Mouse (Mus musculus) large intestine, adult 2 months (tissue): ENCODE measurements around the gene Ivns1abp. TPM values are rescaled to one million over a fixed set of nuclear protein-coding genes. Genes with fewer than 3 reads are reported as not detected.
"Not testable (repeated sequence)": the region's sequence is repeated elsewhere in the genome, so short reads cannot be mapped to it uniquely, and the experiment has no call there.

ENCODE experiments used
- DNase-seq: peaks from one replicate; pipeline ENCODE4 v3.0.0-alpha.2; 2012; ENCODE audit warnings: low read depth, low spot score
- WGBS: fragments of 180-500 bp; shearing (Covaris S2); methylation state at CpG from one replicate; pipeline ENCODE4 v1.1.7; 2018; 5-methylcytosine and 5-hydroxymethylcytosine counted together
- polyA plus RNA-seq: library from polyadenylated mRNA; depleted of rRNA; stranded (reverse); fragments of >200 nt; gene quantifications from 2 replicates; pipeline ENCODE4 v1.2.3, GENCODE M21; 2012; rRNA removed

Ivns1abp gene
- 66.2 and 106 TPM in 2 replicates for polyA plus RNA-seq

GRCm38 (mm10) chr1:151344283-151345108 is at the start of gene Ivns1abp:
Gene Ivns1abp (plus strand): TSS chr1:151344477.
- peak; percentile 90 for DNase-seq
- under 1% methylated on average over 104 of the region's 104 CpGs for WGBS

DNA sequence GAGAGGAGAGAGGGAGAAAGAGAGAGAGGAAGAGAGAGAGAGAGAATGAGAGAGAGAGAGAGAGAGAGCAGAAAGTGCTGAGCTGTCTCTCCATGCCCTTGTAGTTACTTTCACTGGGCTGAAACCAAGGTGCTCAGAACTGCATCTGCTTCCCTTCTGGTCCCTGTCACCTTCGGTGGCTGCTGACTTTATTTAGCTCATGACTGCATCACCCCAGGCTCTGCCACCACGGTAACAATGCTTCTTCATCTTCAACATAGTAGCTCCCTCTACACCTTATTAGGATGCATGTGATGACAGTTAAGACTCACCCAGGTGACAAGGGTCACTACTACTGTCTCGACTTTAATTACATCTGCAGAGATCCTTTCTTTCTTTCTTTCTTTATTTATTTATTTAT is 48.8 kb upstream of the Ivns1abp start:
- WGBS: 42% methylated on average over 3 of the region's 3 CpGs

GRCm38 (mm10) chr1:151296621-151297020 is 47.7 kb upstream of the Ivns1abp start:
- WGBS: 26% methylated on average over 1 of the region's 1 CpGs
- DNase-seq: peak; percentile 72

More for the DNA sequence above, 48.8 kb upstream of the Ivns1abp start:
- DNase-seq: no peak

GRCm38 (mm10) chr1:151297025-151297424 is 47.3 kb upstream of the Ivns1abp start:
- DNase-seq: no peak
- WGBS: 28% methylated on average over 6 of the region's 6 CpGs

DNA sequence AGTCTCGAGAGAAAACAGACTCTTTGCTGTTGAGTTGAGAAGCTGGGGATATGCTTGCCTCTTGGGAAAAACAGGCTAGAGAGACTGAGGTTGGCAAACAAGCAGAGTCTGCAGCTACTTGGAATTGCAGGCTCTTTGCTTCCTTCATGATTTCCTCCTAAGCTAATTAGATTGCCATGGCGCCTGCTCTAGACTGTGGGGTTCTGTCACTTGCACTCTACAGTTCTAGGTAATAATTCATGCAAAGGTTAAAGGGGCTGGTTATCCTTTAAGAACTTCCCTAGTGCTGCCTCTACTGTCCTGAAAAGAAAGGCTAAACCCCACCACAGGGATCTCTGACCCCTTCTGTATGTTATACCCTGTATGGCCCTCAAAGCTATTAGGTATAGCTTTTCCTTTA is 46.7 kb upstream of the Ivns1abp start:
- WGBS: 63% methylated on average over 2 of the region's 2 CpGs

GRCm38 (mm10) chr1:151301456-151301855 is 42.8 kb upstream of the Ivns1abp start:
- WGBS: 75% methylated on average over 6 of the region's 6 CpGs
- DNase-seq: no peak

More for the DNA sequence above, 46.7 kb upstream of the Ivns1abp start:
- DNase-seq: no peak

DNA sequence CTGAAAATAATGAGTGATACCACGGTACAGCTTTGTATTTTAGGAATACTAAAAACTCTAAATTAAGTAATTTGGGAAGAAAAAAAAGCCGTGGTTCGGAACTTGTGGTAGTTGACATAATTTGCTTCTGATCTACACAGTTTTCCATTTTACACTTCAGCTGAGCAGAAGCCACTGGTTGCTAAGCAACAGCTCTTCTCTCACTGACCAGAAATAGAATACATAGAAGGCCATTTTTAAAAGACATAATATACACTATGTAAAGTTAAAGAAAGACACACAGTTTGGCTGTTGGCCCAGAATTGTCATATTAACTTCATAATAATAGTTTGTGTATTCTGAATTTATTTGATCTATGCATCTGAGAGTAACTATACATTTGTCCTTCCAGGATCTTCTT is 42.4 kb upstream of the Ivns1abp start:
- DNase-seq: no peak
- 70% methylated on average over 3 of the region's 3 CpGs for WGBS

GRCm38 (mm10) chr1:151303265-151303664 is 41.0 kb upstream of the Ivns1abp start:
- no peak for DNase-seq

DNA sequence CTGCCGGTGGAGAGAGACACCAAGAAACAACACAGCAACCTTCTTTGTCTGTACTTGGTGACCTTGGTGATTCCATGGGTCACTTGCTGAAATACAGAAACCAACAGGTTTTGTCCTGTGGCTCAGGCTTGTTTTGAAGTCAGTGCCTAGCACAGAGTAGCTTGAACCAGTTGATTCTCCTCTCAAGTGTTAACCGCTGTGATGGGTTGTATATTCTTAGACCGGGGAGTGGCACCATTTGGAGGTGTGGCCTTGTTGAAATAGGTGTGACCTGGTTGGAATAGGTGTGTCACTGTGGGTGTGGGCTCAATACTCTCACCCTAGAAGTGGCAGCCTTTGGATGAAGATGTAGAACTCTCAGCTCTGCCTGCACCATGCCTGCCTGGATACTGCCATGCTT is 39.3 kb upstream of the Ivns1abp start:
- 49% methylated on average over 3 of the region's 3 CpGs for WGBS
- DNase-seq: not testable (repeated sequence)

- 22% methylated on average over 2 of the region's 2 CpGs for WGBS
- DNase-seq: no peak
Measured at GRCm38 (mm10) chr1:151307059-151307458, 37.2 kb upstream of the Ivns1abp start.

GRCm38 (mm10) chr1:151307821-151308220 is 36.5 kb upstream of the Ivns1abp start:
- DNase-seq: no peak
- 38% methylated on average over 3 of the region's 3 CpGs for WGBS

DNA sequence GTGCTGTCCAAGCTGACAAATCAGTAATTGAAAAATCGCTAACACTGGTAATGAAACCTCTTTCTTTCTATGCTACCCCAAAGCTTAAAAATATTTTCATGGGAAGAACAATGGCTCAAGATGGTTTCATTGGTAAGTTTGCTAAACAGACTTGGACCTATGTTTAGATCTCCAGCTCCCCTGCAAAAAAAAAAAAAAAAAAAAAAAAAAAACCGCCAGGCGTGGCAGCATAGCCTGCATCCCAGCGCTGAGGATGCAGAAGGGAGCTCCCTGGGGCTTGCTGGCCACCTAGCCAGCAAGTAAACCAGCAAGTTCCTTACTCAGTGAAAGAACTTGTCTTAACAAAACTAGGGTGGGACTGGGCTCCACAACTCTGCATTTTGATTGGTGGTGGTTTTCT is 35.8 kb upstream of the Ivns1abp start:
- no peak for DNase-seq
- WGBS: 75% methylated on average over 4 of the region's 4 CpGs

DNA sequence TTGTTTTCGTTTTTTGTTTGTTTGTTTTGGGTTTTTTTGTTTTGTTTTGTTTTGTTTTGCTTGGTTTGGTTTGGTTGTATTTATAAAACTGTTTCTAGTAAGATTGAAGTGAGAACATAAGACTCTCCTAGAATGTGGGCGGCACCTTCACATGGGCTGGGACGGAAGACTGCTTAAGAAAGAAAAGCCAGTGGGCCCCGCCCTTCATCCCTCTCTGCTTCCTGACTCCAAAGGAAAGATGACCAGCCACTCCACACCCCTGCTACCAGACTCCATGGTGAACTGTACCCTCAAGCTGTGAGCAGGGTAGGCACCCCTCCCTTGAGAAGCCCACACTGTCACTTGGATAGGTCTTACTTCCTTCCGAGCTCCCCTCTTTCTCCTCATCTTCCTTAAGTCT is 33.8 kb upstream of the Ivns1abp start:
- no peak for DNase-seq
- WGBS: 72% methylated on average over 5 of the region's 5 CpGs

- no peak for DNase-seq
- 94% methylated on average over 11 of the region's 11 CpGs for WGBS
Measured at GRCm38 (mm10) chr1:151311379-151311778, 32.9 kb upstream of the Ivns1abp start.

GRCm38 (mm10) chr1:151319267-151319666 is 25.0 kb upstream of the Ivns1abp start:
- DNase-seq: no peak
- 74% methylated on average over 7 of the region's 7 CpGs for WGBS

DNA sequence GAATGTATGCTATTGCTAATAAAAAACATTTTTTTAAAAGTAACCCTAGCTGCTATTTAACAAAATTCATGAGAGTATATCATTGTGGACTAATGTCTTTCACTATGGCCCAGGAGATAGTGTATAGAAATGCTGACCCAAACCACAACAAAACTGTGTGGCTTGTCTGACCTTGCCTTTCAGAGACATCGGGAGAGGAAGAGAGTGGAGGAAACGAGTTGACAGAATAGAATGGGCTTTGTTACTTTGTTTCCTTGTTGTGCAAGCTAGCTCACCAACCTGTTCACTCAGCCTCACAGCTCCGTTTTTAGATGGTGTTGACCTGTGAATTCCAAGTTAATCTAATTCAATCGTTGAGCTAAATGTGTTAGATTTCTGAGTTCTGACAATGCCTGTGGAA is 23.9 kb upstream of the Ivns1abp start:
- 41% methylated on average over 4 of the region's 4 CpGs for WGBS

GRCm38 (mm10) chr1:151325328-151325727 is 18.9 kb upstream of the Ivns1abp start:
- DNase-seq: no peak
- 32% methylated on average over 1 of the region's 1 CpGs for WGBS

More for the DNA sequence above, 23.9 kb upstream of the Ivns1abp start:
- DNase-seq: no peak

DNA sequence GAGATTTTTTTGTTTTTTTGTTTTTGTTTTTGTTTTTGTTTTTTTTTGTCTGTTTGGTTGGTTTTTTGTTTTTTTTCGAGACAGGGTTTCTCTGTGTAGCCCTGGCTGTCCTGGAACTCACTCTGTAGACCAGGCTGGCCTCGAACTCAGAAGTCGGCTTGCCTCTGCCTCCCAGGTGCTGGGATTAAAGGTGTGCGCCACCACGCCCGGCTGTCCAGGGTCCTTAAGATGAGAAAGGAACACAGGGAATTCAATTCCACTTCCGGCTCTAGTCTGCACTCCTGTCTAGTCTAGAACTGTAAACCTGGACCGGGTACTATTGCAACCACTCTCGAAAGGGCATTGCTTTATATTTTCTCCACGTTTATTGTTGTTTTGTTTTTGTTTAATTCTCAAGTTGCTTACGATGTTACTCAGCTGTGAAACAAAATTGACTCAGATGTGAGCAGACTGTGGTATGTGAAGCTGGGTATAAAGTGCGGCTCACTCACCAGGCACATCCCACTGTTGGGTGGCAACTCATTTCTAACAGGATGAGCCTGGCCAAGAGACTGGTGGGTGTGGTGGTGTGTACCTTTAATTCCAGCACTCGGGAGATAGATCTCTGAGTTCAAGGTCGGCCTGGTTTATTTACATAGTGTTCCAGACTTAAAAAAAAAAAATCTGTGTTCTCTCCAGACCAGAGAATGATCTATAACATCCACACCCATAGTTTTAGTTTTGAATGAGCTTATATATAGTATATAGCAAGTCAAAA is 15.8 kb upstream of the Ivns1abp start:
- 41% methylated on average over 14 of the region's 14 CpGs for WGBS
- DNase-seq: no peak

GRCm38 (mm10) chr1:151329601-151330000 is 14.7 kb upstream of the Ivns1abp start:
- 79% methylated on average over 7 of the region's 7 CpGs for WGBS
- DNase-seq: no peak

DNA sequence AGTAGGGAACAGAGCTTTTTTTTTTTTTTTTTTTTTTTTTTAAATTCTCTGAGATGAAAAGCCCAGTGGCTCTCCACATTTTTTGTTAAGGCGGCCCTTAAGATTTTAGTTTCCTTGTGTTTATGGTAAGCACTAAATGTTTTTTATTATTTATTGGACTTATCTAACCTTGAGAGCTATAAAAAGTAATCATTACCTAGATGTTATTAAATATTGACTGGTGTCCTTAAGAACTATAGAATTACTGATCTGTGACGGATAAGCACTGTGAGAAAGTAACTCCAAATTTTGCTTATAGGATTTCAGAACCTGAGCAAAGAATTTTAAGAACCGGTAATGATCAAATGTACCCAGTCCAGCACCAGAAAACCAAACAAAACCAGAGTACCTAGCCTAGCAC is 11.5 kb upstream of the Ivns1abp start:
- no peak for DNase-seq
- WGBS: 37% methylated on average over 3 of the region's 3 CpGs

- DNase-seq: no peak
Measured at GRCm38 (mm10) chr1:151338234-151338633, 6.0 kb upstream of the Ivns1abp start.
